Mouse (Mus musculus) frontal cortex, postnatal 10 days (tissue): ENCODE data around the gene Zfp809.

ENCODE experiments used
- DNase-seq, 2 experiments: peaks; one replicate each; pipeline ENCODE4 v3.0.0; 2022; ENCODE audit warnings: low spot score in 2 of 2, mixed read lengths in 1 of 2

Gene Zfp809

GRCm38 (mm10) chr9:22261594-22261993 lies 36.1 kb downstream of the Zfp809 start:
- DNase-seq, result no peak

DNA sequence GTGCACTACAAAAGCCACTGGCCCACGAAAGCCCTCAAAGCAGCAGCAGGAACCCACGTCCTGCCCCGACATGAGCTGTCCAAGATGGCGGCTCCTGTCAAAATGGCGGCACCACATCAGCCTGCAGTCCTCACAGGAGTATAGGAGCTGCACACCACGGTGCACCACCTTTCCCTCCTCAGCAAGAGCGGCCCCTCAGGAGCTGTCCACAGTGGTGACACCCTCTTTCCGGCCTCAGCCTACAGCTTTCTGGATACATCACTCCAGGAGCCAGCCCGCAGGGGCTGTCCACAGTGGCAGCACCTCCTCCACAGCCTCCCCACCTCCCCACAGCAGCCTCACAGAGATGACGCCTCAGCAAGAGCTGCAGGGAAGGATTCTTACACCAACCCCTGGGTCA lies 37.1 kb downstream of the Zfp809 start:
- DNase-seq, result no peak

DNA sequence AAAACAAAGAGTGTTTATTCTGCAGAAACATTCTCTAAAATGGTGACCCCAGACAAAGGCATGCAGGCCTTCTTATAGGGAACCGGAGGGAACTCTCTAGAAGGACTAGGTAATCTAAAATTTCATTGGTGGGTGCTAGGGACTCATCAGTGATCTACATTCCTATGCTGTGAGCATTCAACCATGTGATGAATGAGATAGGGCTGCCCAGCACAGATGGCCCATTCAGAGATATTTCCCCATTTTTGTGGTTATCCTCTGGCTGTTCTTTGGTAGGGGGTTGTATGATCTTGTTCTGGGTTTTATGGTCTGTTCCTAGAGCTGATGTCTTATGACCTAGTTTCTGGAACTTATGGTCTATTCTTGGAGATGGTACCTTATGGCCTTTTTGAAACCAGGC lies 43.4 kb downstream of the Zfp809 start:
- DNase-seq, result no peak

DNA sequence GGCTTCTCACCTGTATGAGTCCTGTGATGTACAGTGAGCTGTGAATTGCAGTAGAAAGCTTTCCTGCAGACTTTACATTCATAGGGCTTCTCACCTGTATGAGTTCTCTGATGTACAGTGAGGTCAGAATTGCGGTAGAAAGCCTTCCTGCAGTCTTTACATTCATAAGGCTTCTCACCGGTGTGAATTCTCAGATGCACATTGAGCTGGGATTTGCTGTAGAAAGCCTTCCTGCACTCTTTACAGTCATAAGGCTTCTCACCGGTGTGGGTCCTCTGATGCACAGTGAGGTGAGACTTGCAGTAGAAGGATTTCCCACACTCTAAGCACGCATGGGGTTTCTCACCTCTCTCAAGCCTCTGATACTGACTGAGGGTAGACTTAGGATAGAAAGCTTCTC lies 53.2 kb downstream of the Zfp809 start:
- no peak for DNase-seq
